Mouse (Mus musculus) E14TG2a.4 (cell line): ENCODE results near the gene Tank.

ENCODE experiments used
- CTCF ChIP-seq: conservative IDR thresholded peaks from 2 replicates; pipeline ENCODE4 v1.5.1; 2014; ENCODE audit warnings: low read length
- NANOG ChIP-seq: IDR thresholded peaks from 2 replicates; pipeline ENCODE4 v1.6.1; 2014; ENCODE audit warnings: borderline replicate concordance, low read length, mixed read lengths

DNA sequence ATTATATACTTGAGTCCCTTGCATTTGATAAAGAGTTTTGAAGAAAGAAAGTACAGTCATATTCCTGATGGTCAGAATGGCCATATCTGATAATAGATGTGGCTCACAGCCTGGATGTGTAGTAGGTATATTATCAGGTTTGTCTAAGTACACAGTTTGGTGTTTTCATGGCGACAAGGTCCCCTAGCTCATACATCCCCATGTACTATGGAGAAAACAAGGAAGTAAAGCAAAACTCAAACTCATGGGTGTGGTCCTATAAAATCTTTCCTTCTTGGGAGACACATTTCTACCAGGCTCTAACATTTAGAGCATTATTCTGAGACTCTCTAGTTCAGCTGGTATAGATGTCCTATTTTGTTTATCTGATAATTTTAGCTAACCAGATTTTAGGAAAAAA, 21.3 kb downstream of the Tank start:
- TF ChIP-seq CTCF (no peak), NANOG (no peak)
